Mouse (Mus musculus): Measurements from ENCODE around the gene Kif21b. TPM values are rescaled to one million over a fixed set of nuclear protein-coding genes. Genes with fewer than 3 reads are reported as not detected.

Kif21b gene
- polyA plus RNA-seq, 1 experiment from 2014 or later = 16.4 TPM

GRCm38 (mm10) chr1:136174101-136174606 lies 43.0 kb downstream of the Kif21b start:
- Histone ChIP-seq H3K27ac (ENCODE audit: low read depth, low read length) (no peak overlapping the region), H3K4me2 (ENCODE audit: low read depth, low read length, severe bottlenecking) (no peak overlapping the region), H3K27me3 (ENCODE audit: control insufficient read depth, insufficient read depth, low read length) (no peaks in the 10 kb centered on the region), H3K9ac (ENCODE audit: low read length) (no peak overlapping the region), H3K36me3 (ENCODE audit: control insufficient read depth, insufficient read depth, low read length) (no peaks in the 10 kb centered on the region), H3K4me1 (replicated peaks; ENCODE audit: control insufficient read depth, insufficient read depth, low read length) (peaks cover 5% of the 10 kb centered on the region; the same call in 1 of the 2 replicates), H3K9me3 (ENCODE audit: control insufficient read depth, low read length) (no peaks in the 10 kb centered on the region), H3K4me3 (ENCODE audit: low read depth, low read length) (no peak overlapping the region)
- DNase-seq (ENCODE audit: low spot score) (no peak), ATAC-seq (replicated peaks; ENCODE audit: low FRiP score) (peak; percentile 32)
- WGBS = 15% methylated on average over 13 of the region's 13 CpGs

- 31% methylated on average over 6 of the region's 6 CpGs for WGBS
- no peaks in the 10 kb centered on the region for H3K36me3 ChIP-seq (ENCODE audit: control insufficient read depth, insufficient read depth, low read length)
- no peaks in the 10 kb centered on the region for H3K27me3 ChIP-seq (ENCODE audit: control insufficient read depth, insufficient read depth, low read length)
- H3K4me2 ChIP-seq (ENCODE audit: low read depth, low read length, severe bottlenecking) = no peak overlapping the region
- DNase-seq (ENCODE audit: low spot score) (peak; percentile 75), ATAC-seq (replicated peaks; ENCODE audit: low FRiP score) (0 out of 2 replicates have a peak, but pooled peaks have one; percentile 22)
- H3K4me1 ChIP-seq (replicated peaks; ENCODE audit: control insufficient read depth, insufficient read depth, low read length) = peaks cover 5% of the 10 kb centered on the region; the same call in 1 of the 2 replicates
- no peak overlapping the region for H3K4me3 ChIP-seq (ENCODE audit: low read depth, low read length)
- H3K9ac ChIP-seq (ENCODE audit: low read length) = no peak overlapping the region
- H3K9me3 ChIP-seq (ENCODE audit: control insufficient read depth, low read length) = no peaks in the 10 kb centered on the region
- no peak overlapping the region for H3K27ac ChIP-seq (ENCODE audit: low read depth, low read length)
Measured at GRCm38 (mm10) chr1:136175183-136175582, 44.0 kb downstream of the Kif21b start.

- DNase-seq (ENCODE audit: low spot score) = no peak
Measured at GRCm38 (mm10) chr1:136177085-136177484, 45.9 kb downstream of the Kif21b start.

GRCm38 (mm10) chr1:136178741-136179140 lies 47.6 kb downstream of the Kif21b start:
- no peaks in the 10 kb centered on the region for H3K36me3 ChIP-seq (ENCODE audit: control insufficient read depth, insufficient read depth, low read length)
- H3K4me1 ChIP-seq (replicated peaks; ENCODE audit: control insufficient read depth, insufficient read depth, low read length) = peaks cover 5% of the 10 kb centered on the region; the same call in 1 of the 2 replicates
- no peak overlapping the region for H3K4me2 ChIP-seq (ENCODE audit: low read depth, low read length, severe bottlenecking)
- 68% methylated on average over 6 of the region's 6 CpGs for WGBS
- DNase-seq (ENCODE audit: low spot score) = no peak
- H3K27me3 ChIP-seq (ENCODE audit: control insufficient read depth, insufficient read depth, low read length) = no peaks in the 10 kb centered on the region
- no peaks in the 10 kb centered on the region for H3K9me3 ChIP-seq (ENCODE audit: control insufficient read depth, low read length)
- no peak overlapping the region for H3K27ac ChIP-seq (ENCODE audit: low read depth, low read length)
- H3K4me3 ChIP-seq (ENCODE audit: low read depth, low read length) = no peak overlapping the region
- no peak for ATAC-seq (replicated peaks; ENCODE audit: low FRiP score)
- no peak overlapping the region for H3K9ac ChIP-seq (ENCODE audit: low read length)

More at GRCm38 (mm10) chr1:136177085-136177484, 45.9 kb downstream of the Kif21b start:
- no peaks in the 10 kb centered on the region for H3K36me3 ChIP-seq (ENCODE audit: control insufficient read depth, insufficient read depth, low read length)
- H3K9me3 ChIP-seq (ENCODE audit: control insufficient read depth, low read length) = no peaks in the 10 kb centered on the region
- H3K4me1 ChIP-seq (replicated peaks; ENCODE audit: control insufficient read depth, insufficient read depth, low read length) = peaks cover 5% of the 10 kb centered on the region; the same call in 1 of the 2 replicates
- no peaks in the 10 kb centered on the region for H3K27me3 ChIP-seq (ENCODE audit: control insufficient read depth, insufficient read depth, low read length)
- H3K27ac ChIP-seq (ENCODE audit: low read depth, low read length) = no peak overlapping the region
- ATAC-seq (replicated peaks; ENCODE audit: low FRiP score) = no peak
- no peak overlapping the region for H3K4me3 ChIP-seq (ENCODE audit: low read depth, low read length)
- WGBS = 97% methylated on average over 2 of the region's 2 CpGs
- no peak overlapping the region for H3K4me2 ChIP-seq (ENCODE audit: low read depth, low read length, severe bottlenecking)
- no peak overlapping the region for H3K9ac ChIP-seq (ENCODE audit: low read length)

GRCm38 (mm10) chr1:136179511-136180001 lies 48.4 kb downstream of the Kif21b start:
- no peak for ATAC-seq (replicated peaks; ENCODE audit: low FRiP score)
- H3K27ac ChIP-seq (ENCODE audit: low read depth, low read length) = no peak overlapping the region

GRCm38 (mm10) chr1:136190033-136190432 lies 58.8 kb downstream of the Kif21b start:
- no peak for ATAC-seq (replicated peaks; ENCODE audit: low FRiP score)
- H3K9me3 ChIP-seq (ENCODE audit: control insufficient read depth, low read length) = no peaks in the 10 kb centered on the region
- no peak overlapping the region for H3K4me3 ChIP-seq (ENCODE audit: low read depth, low read length)
- no peak overlapping the region for H3K4me2 ChIP-seq (ENCODE audit: low read depth, low read length, severe bottlenecking)
- 94% methylated on average over 5 of the region's 5 CpGs for WGBS
- no peaks in the 10 kb centered on the region for H3K4me1 ChIP-seq (replicated peaks; ENCODE audit: control insufficient read depth, insufficient read depth, low read length)
- H3K27me3 ChIP-seq (ENCODE audit: control insufficient read depth, insufficient read depth, low read length) = no peaks in the 10 kb centered on the region
- no peak overlapping the region for H3K27ac ChIP-seq (ENCODE audit: low read depth, low read length)
- no peaks in the 10 kb centered on the region for H3K36me3 ChIP-seq (ENCODE audit: control insufficient read depth, insufficient read depth, low read length)
- no peak for DNase-seq (ENCODE audit: low spot score)
- no peak overlapping the region for H3K9ac ChIP-seq (ENCODE audit: low read length)

More at GRCm38 (mm10) chr1:136179511-136180001, 48.4 kb downstream of the Kif21b start:
- no peak overlapping the region for H3K4me2 ChIP-seq (ENCODE audit: low read depth, low read length, severe bottlenecking)
- DNase-seq (ENCODE audit: low spot score) = no peak
- no peak overlapping the region for H3K9ac ChIP-seq (ENCODE audit: low read length)
- H3K4me1 ChIP-seq (replicated peaks; ENCODE audit: control insufficient read depth, insufficient read depth, low read length) = no peaks in the 10 kb centered on the region
- H3K9me3 ChIP-seq (ENCODE audit: control insufficient read depth, low read length) = no peaks in the 10 kb centered on the region
- H3K27me3 ChIP-seq (ENCODE audit: control insufficient read depth, insufficient read depth, low read length) = no peaks in the 10 kb centered on the region
- H3K36me3 ChIP-seq (ENCODE audit: control insufficient read depth, insufficient read depth, low read length) = no peaks in the 10 kb centered on the region
- no peak overlapping the region for H3K4me3 ChIP-seq (ENCODE audit: low read depth, low read length)
- WGBS = 93% methylated on average over 2 of the region's 2 CpGs

GRCm38 (mm10) chr1:136212803-136213202 lies 81.6 kb downstream of the Kif21b start, which contains the start of gene Mroh3:
Gene Mroh3 (minus strand): TSS chr1:136212828.
- H3K4me1 ChIP-seq (replicated peaks; ENCODE audit: control insufficient read depth, insufficient read depth, low read length) = no peaks in the 10 kb centered on the region
- H3K4me3 ChIP-seq (ENCODE audit: low read depth, low read length) = no peak within 1 kb of the TSS
- H3K9ac ChIP-seq (ENCODE audit: low read length) = no peak within 1 kb of the TSS
- peak; percentile 59 for DNase-seq (ENCODE audit: low spot score)
- H3K27me3 ChIP-seq (ENCODE audit: control insufficient read depth, insufficient read depth, low read length) = no peaks in the 10 kb centered on the region
- H3K36me3 ChIP-seq (ENCODE audit: control insufficient read depth, insufficient read depth, low read length) = peaks cover 5% of the 10 kb centered on the region; the same call in 1 of the 2 replicates
- no peak within 1 kb of the TSS for H3K27ac ChIP-seq (ENCODE audit: low read depth, low read length)
- WGBS = 48% methylated on average over 3 of the region's 3 CpGs
- no peak within 1 kb of the TSS for H3K4me2 ChIP-seq (ENCODE audit: low read depth, low read length, severe bottlenecking)
- ATAC-seq (replicated peaks; ENCODE audit: low FRiP score) = 0 out of 2 replicates have a peak, but pooled peaks have one; percentile 44
- no peaks in the 10 kb centered on the region for H3K9me3 ChIP-seq (ENCODE audit: control insufficient read depth, low read length)

GRCm38 (mm10) chr1:136214304-136214703 lies 83.1 kb downstream of the Kif21b start:
- H3K36me3 ChIP-seq (ENCODE audit: control insufficient read depth, insufficient read depth, low read length) = peaks cover 8% of the 10 kb centered on the region; the same call in 1 of the 2 replicates

More at GRCm38 (mm10) chr1:136214304-136214703, 83.1 kb downstream of the Kif21b start:
- Histone ChIP-seq H3K9me3 (ENCODE audit: control insufficient read depth, low read length) (no peaks in the 10 kb centered on the region), H3K9ac (ENCODE audit: low read length) (no peak overlapping the region), H3K27ac (ENCODE audit: low read depth, low read length) (no peak overlapping the region), H3K27me3 (ENCODE audit: control insufficient read depth, insufficient read depth, low read length) (no peaks in the 10 kb centered on the region), H3K4me3 (ENCODE audit: low read depth, low read length) (no peak overlapping the region), H3K4me1 (replicated peaks; ENCODE audit: control insufficient read depth, insufficient read depth, low read length) (no peaks in the 10 kb centered on the region), H3K4me2 (ENCODE audit: low read depth, low read length, severe bottlenecking) (no peak overlapping the region)
- ATAC-seq (replicated peaks; ENCODE audit: low FRiP score) (no peak), DNase-seq (ENCODE audit: low spot score) (no peak)
- 83% methylated on average over 15 of the region's 15 CpGs for WGBS

Data from forebrain, embryonic 11.5 days (tissue).